Mouse (Mus musculus): Measurements from ENCODE around the gene Rcan3. TPM values are rescaled to one million over a fixed set of nuclear protein-coding genes. Genes with fewer than 3 reads are reported as not detected.

Rcan3 gene
- polyA plus RNA-seq, 1 experiment from 2014 or later, result 9.3 TPM

DNA sequence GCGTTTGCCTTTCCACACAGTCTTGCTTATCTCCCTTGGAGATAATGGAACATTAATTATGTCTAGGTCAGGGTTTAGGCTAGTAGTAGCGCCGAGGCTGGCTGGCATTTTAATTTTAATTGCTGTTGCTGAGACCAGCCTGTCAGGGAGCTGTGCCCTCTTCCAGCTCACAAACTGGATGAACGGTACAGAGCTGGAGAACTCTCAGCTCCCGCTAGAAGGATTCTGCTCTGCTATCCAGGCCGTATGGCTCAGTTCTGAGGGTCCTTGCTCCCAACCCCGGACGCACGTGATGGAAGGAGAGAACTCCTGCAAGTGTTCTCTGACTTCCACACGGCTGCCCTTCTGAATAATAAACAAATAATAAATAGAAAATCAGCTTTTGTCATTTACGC is 739 bp upstream of the Rcan3 start:
- Histone ChIP-seq H3K27ac (peak overlapping the region; percentile 91), H3K36me3 (no peaks in the 10 kb centered on the region), H3K9me3 (no peaks in the 10 kb centered on the region), H3K4me3 (peak overlapping the region; percentile 86), H3K27me3 (ENCODE audit: insufficient read depth, poor library complexity, severe bottlenecking) (no peaks in the 10 kb centered on the region), H3K4me1 (peaks cover 33% of the 10 kb centered on the region)
- 30% methylated on average over 11 of the region's 11 CpGs for whole genome bisulfite sequencing
- no peak for DNase-seq (ENCODE audit: low spot score)

DNA sequence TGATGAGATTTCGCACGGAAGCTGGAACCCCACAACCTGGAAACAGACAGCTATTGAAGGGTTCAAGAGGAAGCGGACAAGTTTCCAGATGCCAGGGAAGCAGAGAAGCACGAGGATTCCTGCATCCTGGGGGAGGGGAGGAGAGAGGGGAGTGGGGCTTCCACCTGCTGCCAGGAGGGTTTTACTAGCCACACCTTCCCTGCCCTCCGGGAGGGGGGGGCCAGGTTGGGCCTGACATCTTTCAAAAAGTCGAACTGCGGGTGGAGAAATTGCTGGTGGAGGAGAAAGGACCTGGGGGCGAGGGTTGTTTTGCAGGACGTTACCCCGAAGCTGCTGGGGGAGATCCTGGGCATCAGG is 589 bp downstream of the Rcan3 start:
- 8% methylated on average over 10 of the region's 10 CpGs for WGBS
- H3K4me3 ChIP-seq, result peak overlapping the region; percentile 86
- peak overlapping the region; percentile 91 for H3K27ac ChIP-seq
- no peak for DNase-seq (ENCODE audit: low spot score)
- no peaks in the 10 kb centered on the region for H3K27me3 ChIP-seq (ENCODE audit: insufficient read depth, poor library complexity, severe bottlenecking)
- no peaks in the 10 kb centered on the region for H3K36me3 ChIP-seq
- no peaks in the 10 kb centered on the region for H3K9me3 ChIP-seq
- peaks cover 29% of the 10 kb centered on the region for H3K4me1 ChIP-seq

DNA sequence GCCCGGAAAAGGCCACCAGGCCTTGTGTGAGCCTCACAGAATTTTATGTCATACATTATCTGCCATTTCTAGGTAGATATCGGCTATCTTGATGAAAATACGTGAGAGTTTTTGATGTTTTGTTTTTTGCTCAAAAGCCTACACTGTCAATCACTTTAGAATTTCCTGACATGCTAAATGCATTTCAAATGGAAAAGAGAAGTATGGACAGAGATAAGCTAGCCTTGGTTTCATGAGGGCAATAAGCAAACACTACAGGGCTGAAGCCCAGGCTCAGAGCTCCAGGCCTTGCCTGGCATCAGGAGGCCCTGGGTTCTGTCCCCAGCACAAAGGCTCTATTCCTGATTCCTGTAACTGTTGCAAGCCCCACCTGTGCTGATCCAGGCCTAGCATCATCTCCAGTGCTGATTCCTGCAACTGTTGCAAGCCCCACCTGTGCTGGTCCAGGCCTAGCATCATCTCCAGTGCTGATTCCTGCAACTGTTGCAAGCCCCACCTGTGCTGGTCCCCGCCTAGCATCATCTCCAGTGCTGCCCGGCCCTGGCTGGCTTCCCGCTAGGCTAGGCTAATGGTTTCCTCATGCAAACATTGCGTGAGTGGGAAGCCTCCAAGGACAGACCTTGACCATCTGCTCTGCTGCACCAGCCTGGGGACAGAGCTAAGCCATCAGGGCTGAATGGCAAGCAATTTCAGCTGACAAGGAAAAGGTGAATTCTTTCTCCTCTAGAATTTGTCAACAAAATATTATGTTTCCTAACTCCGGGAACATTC is 3.5 kb downstream of the Rcan3 start:
- no peak for DNase-seq (ENCODE audit: low spot score)
- H3K27me3 ChIP-seq (ENCODE audit: insufficient read depth, poor library complexity, severe bottlenecking), result no peaks in the 10 kb centered on the region
- H3K4me1 ChIP-seq, result peaks cover 21% of the 10 kb centered on the region
- H3K4me3 ChIP-seq, result no peak overlapping the region
- H3K36me3 ChIP-seq, result no peaks in the 10 kb centered on the region
- H3K9me3 ChIP-seq, result no peaks in the 10 kb centered on the region
- 83% methylated on average over 8 of the region's 8 CpGs for WGBS
- H3K27ac ChIP-seq, result no peak overlapping the region

GRCm38 (mm10) chr4:135429383-135429782 is 4.3 kb downstream of the Rcan3 start:
- 81% methylated on average over 4 of the region's 4 CpGs for WGBS
- no peak for DNase-seq (ENCODE audit: low spot score)
- Histone ChIP-seq H3K4me1 (peaks cover 17% of the 10 kb centered on the region), H3K36me3 (peaks cover 3% of the 10 kb centered on the region; the same call in 1 of the 2 replicates), H3K9me3 (no peaks in the 10 kb centered on the region), H3K27me3 (ENCODE audit: insufficient read depth, poor library complexity, severe bottlenecking) (no peaks in the 10 kb centered on the region), H3K4me3 (no peak overlapping the region), H3K27ac (no peak overlapping the region)

GRCm38 (mm10) chr4:135426587-135426986 is 7.1 kb downstream of the Rcan3 start:
- H3K27ac ChIP-seq, result no peak overlapping the region
- no peak overlapping the region for H3K4me3 ChIP-seq

GRCm38 (mm10) chr4:135425625-135426024 is 8.0 kb downstream of the Rcan3 start:
- Histone ChIP-seq H3K27ac (no peak overlapping the region), H3K9me3 (no peaks in the 10 kb centered on the region), H3K4me3 (no peak overlapping the region), H3K4me1 (peaks cover 4% of the 10 kb centered on the region), H3K27me3 (ENCODE audit: insufficient read depth, poor library complexity, severe bottlenecking) (no peaks in the 10 kb centered on the region), H3K36me3 (peaks cover 27% of the 10 kb centered on the region; the same call in 1 of the 2 replicates)
- 84% methylated on average over 9 of the region's 9 CpGs for WGBS
- no peak for DNase-seq (ENCODE audit: low spot score)

More at GRCm38 (mm10) chr4:135426587-135426986, 7.1 kb downstream of the Rcan3 start:
- Histone ChIP-seq H3K9me3 (no peaks in the 10 kb centered on the region), H3K27me3 (ENCODE audit: insufficient read depth, poor library complexity, severe bottlenecking) (no peaks in the 10 kb centered on the region), H3K36me3 (peaks cover 23% of the 10 kb centered on the region; the same call in 1 of the 2 replicates), H3K4me1 (peaks cover 4% of the 10 kb centered on the region; the same call in 1 of the 2 replicates)
- DNase-seq (ENCODE audit: low spot score), result no peak
- 88% methylated on average over 7 of the region's 7 CpGs for WGBS

DNA sequence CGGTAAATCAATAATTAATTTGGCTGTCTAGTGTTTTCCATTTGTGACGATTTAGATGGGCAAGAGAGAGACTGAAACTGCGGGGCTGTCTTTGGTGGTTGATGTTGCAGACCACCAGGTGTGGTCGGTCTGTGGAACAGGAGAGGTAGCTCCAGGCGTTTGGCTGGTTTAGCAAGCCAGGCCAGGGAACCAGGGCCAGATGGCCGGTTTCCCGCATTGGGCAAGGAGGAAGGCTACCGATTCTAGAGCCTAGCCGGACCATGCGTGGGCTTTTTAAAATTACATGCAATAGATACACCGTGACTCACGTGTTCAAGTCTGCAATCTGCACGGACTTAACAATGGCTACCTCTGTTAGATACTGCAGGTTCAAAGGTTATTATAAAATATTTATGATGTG is 12.7 kb downstream of the Rcan3 start:
- Histone ChIP-seq H3K4me3 (no peak overlapping the region), H3K9me3 (no peaks in the 10 kb centered on the region), H3K27me3 (ENCODE audit: insufficient read depth, poor library complexity, severe bottlenecking) (no peaks in the 10 kb centered on the region), H3K36me3 (peaks cover 56% of the 10 kb centered on the region), H3K27ac (no peak overlapping the region), H3K4me1 (peaks cover 7% of the 10 kb centered on the region; the same call in 1 of the 2 replicates)
- no peak for DNase-seq (ENCODE audit: low spot score)
- WGBS, result 89% methylated on average over 13 of the region's 13 CpGs

DNA sequence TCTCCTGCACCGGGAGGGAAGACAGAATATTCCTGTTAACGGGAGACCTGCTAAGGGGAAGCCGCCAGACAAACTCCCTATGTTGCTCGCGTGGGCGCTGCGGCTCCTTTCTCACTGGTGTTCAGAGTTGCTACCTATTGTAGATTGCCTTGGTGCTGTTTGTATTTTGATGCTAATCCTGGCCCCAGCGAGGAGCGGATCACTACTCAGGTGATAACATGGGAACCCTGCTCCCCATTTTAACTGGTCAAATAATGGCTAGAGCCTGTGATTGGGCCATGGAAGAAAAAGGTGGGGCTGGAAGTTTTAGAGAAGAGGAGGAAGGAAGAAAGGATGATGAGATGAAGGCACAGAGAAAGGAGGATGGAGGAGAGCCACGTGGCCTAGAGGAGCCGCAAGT is 13.2 kb downstream of the Rcan3 start:
- Histone ChIP-seq H3K27me3 (ENCODE audit: insufficient read depth, poor library complexity, severe bottlenecking) (no peaks in the 10 kb centered on the region), H3K36me3 (peaks cover 59% of the 10 kb centered on the region), H3K27ac (no peak overlapping the region), H3K9me3 (no peaks in the 10 kb centered on the region), H3K4me3 (no peak overlapping the region), H3K4me1 (peaks cover 7% of the 10 kb centered on the region; the same call in 1 of the 2 replicates)
- 77% methylated on average over 11 of the region's 11 CpGs for WGBS
- no peak for DNase-seq (ENCODE audit: low spot score)

- no peak overlapping the region for H3K27ac ChIP-seq
- no peaks in the 10 kb centered on the region for H3K9me3 ChIP-seq
- DNase-seq (ENCODE audit: low spot score), result no peak
- no peaks in the 10 kb centered on the region for H3K27me3 ChIP-seq (ENCODE audit: insufficient read depth, poor library complexity, severe bottlenecking)
- peaks cover 60% of the 10 kb centered on the region for H3K36me3 ChIP-seq
- no peak overlapping the region for H3K4me3 ChIP-seq
- peaks cover 7% of the 10 kb centered on the region; the same call in 1 of the 2 replicates for H3K4me1 ChIP-seq
- whole genome bisulfite sequencing, result 77% methylated on average over 21 of the region's 21 CpGs
Measured at GRCm38 (mm10) chr4:135419996-135420395, 13.7 kb downstream of the Rcan3 start.

GRCm38 (mm10) chr4:135416367-135416766 is 17.3 kb downstream of the Rcan3 start:
- peaks cover 7% of the 10 kb centered on the region; the same call in 1 of the 2 replicates for H3K4me1 ChIP-seq
- H3K27ac ChIP-seq, result no peak overlapping the region
- 84% methylated on average over 21 of the region's 21 CpGs for WGBS
- no peak overlapping the region for H3K4me3 ChIP-seq
- peaks cover 50% of the 10 kb centered on the region for H3K36me3 ChIP-seq
- no peaks in the 10 kb centered on the region for H3K27me3 ChIP-seq (ENCODE audit: insufficient read depth, poor library complexity, severe bottlenecking)
- H3K9me3 ChIP-seq, result no peaks in the 10 kb centered on the region
- no peak for DNase-seq (ENCODE audit: low spot score)

DNA sequence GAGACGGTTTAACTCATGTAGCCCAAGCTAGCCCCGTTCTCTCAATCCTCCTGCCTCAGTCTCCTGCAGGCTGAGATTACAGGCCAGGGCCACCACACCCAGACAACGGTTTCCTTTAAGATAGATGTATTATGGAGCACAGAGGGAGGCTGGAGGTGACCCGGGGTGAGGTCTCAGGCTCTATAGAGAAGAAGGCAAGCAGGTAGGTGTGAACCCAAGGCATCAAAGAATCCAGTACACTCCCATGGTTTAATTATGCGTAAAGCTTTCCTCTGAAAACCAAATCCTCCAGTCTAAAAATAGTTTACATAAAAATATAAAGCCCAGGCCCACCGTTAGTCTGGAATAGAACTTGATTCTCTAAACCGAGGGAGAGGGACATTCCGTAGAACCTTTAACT is 20.2 kb downstream of the Rcan3 start:
- no peak for DNase-seq (ENCODE audit: low spot score)
- Histone ChIP-seq H3K4me1 (no peaks in the 10 kb centered on the region), H3K9me3 (no peaks in the 10 kb centered on the region), H3K27ac (no peak overlapping the region), H3K27me3 (ENCODE audit: insufficient read depth, poor library complexity, severe bottlenecking) (no peaks in the 10 kb centered on the region), H3K4me3 (no peak overlapping the region), H3K36me3 (peaks cover 30% of the 10 kb centered on the region)
- WGBS, result 77% methylated on average over 8 of the region's 8 CpGs

DNA sequence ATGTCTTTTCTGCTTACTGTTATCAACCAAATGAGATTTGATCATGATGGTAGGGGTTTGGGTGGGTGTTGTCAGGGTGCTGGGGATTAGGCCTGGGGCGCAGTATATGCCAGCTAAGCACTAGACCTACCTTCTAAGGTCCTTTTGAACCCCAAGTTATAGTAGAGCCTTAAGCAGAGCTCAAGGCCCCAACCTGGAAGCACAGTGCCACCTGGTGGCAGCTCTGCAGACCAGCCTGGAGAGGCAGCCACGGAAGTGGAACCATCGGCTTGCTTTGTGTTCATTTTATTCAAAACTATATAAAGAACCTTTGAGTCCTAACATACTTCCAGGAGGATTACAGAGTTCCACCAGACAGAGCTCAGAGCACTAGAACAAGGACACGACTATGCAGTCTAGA is 22.0 kb downstream of the Rcan3 start:
- no peaks in the 10 kb centered on the region for H3K9me3 ChIP-seq
- no peak overlapping the region for H3K27ac ChIP-seq
- DNase-seq (ENCODE audit: low spot score), result peak; percentile 81
- H3K27me3 ChIP-seq (ENCODE audit: insufficient read depth, poor library complexity, severe bottlenecking), result no peaks in the 10 kb centered on the region
- H3K4me3 ChIP-seq, result no peak overlapping the region
- WGBS, result 29% methylated on average over 4 of the region's 4 CpGs
- H3K36me3 ChIP-seq, result peaks cover 23% of the 10 kb centered on the region
- no peaks in the 10 kb centered on the region for H3K4me1 ChIP-seq

- Histone ChIP-seq H3K27ac (no peak overlapping the region), H3K4me1 (0 out of 2 replicates have a peak, but pooled peaks cover 5% of the 10 kb centered on the region), H3K4me3 (no peak overlapping the region), H3K27me3 (ENCODE audit: insufficient read depth, poor library complexity, severe bottlenecking) (0 out of 2 replicates have a peak, but pooled peaks cover 2% of the 10 kb centered on the region), H3K9me3 (no peaks in the 10 kb centered on the region), H3K36me3 (no peaks in the 10 kb centered on the region; the same call in 1 of the 2 replicates)
- no peak for DNase-seq (ENCODE audit: low spot score)
- 57% methylated on average over 5 of the region's 5 CpGs for WGBS
Measured at GRCm38 (mm10) chr4:135406180-135406579, 27.5 kb downstream of the Rcan3 start.
